ENCODE assay signal across 8 mouse cellular contexts in the genomic region with DNA sequence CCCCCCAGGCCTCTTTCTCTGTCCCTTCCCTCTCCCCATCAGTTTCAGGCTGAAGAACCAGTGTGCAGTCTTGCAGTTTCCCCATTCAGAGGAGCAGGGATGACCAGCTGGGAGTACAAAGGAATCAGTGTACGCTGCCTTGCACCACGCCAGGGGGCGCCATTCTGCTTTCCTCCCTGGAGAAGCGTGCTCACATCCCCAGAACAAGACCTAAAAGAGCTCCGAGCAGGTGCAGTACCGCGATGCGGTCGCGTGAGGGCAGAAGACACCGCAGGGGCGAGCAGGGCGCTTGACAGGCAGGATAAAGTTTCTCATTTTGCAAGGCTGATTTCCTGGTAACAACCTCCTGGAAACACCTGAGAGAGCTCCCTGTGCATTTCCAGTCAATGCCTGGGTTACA. TPM values are rescaled to one million over a fixed set of nuclear protein-coding genes. Genes with fewer than 3 reads are reported as not detected.
DNase-seq lines count a peak whose midpoint lies in the region; ATAC-seq lines count a peak whose summit lies in the region.

No protein-coding gene starts in this region.

- no peaks in the 10 kb centered on the region for H3K9me3 ChIP-seq in embryonic facial prominence, embryonic 11.5 days (replicated peaks; ENCODE audit: control insufficient read depth, low read length)
- no peaks in the 10 kb centered on the region for H3K9me3 ChIP-seq in midbrain, embryonic 14.5 days (ENCODE audit: control insufficient read depth, low read length)

- peak; percentile 88 for ATAC-seq in embryonic facial prominence, embryonic 11.5 days (replicated peaks; ENCODE audit: insufficient number of reproducible peaks, low FRiP score, low TSS enrichment, low read depth)
- ATAC-seq in granulocyte monocyte progenitor cell, adult 5-6 weeks (replicated peaks; ENCODE audit: poor library complexity, severe bottlenecking): peak; percentile 99
- no peak for ATAC-seq in midbrain, embryonic 14.5 days (ENCODE audit: low FRiP score, low TSS enrichment)

- H3K36me3 ChIP-seq in embryonic facial prominence, embryonic 11.5 days (replicated peaks; ENCODE audit: control insufficient read depth, insufficient read depth, low read depth, low read length): no peaks in the 10 kb centered on the region
- H3K36me3 ChIP-seq in midbrain, embryonic 14.5 days (ENCODE audit: control insufficient read depth, insufficient read depth, low read length): no peaks in the 10 kb centered on the region

- under 1% methylated on average over 13 of the region's 13 CpGs for WGBS in embryonic facial prominence, embryonic 11.5 days
- WGBS in midbrain, embryonic 14.5 days: 1% methylated on average over 13 of the region's 13 CpGs

- H3K27me3 ChIP-seq in embryonic facial prominence, embryonic 11.5 days (ENCODE audit: control insufficient read depth, insufficient read depth, low read length): no peaks in the 10 kb centered on the region
- no peaks in the 10 kb centered on the region for H3K27me3 ChIP-seq in midbrain, embryonic 14.5 days (ENCODE audit: control insufficient read depth, insufficient read depth, low read length)

- H3K27ac ChIP-seq in embryonic facial prominence, embryonic 11.5 days (replicated peaks; ENCODE audit: low read depth, low read length): no peak overlapping the region
- H3K27ac ChIP-seq in midbrain, embryonic 14.5 days (replicated peaks; ENCODE audit: low read depth, low read length): no peak overlapping the region

- no peak overlapping the region for H3K4me2 ChIP-seq in embryonic facial prominence, embryonic 11.5 days (ENCODE audit: low read depth, low read length)
- H3K4me2 ChIP-seq in midbrain, embryonic 14.5 days (ENCODE audit: low read length): no peak overlapping the region

- H3K4me1 ChIP-seq in embryonic facial prominence, embryonic 11.5 days (ENCODE audit: control insufficient read depth, insufficient read depth, low read length): no peaks in the 10 kb centered on the region
- no peaks in the 10 kb centered on the region for H3K4me1 ChIP-seq in midbrain, embryonic 14.5 days (ENCODE audit: control insufficient read depth, insufficient read depth, low read length)

- 0 out of 2 replicates have a peak overlapping the region, but pooled peaks have one; percentile 22 for H3K9ac ChIP-seq in embryonic facial prominence, embryonic 11.5 days (replicated peaks; ENCODE audit: low read length)
- no peak overlapping the region for H3K9ac ChIP-seq in midbrain, embryonic 14.5 days (replicated peaks; ENCODE audit: low read length)

- peak; percentile 95 for DNase-seq in 3T3-L1 (ENCODE audit: low read depth, low spot score)
- DNase-seq in adrenal gland, postnatal 14 days: peak; percentile 96
- DNase-seq in embryonic facial prominence, embryonic 11.5 days (ENCODE audit: low spot score): peak; percentile 93
- DNase-seq in kidney, adult 11 months: peak; percentile 89
- peak; percentile 98 for DNase-seq in left cerebral cortex, postnatal 4 days
- DNase-seq in midbrain, embryonic 14.5 days: peak; percentile 89
- DNase-seq in spleen, postnatal 14 days (ENCODE audit: low spot score in 2 of 2): peak; percentile 87 to 94

- intact Hi-C loops in left cerebral cortex, postnatal 4 days (cut with DNase I): loop anchor here (5.0 kb wide), 1 partner anchor 60 kb away; no protein-coding TSS in a partner anchor

- H3K4me3 ChIP-seq in embryonic facial prominence, embryonic 11.5 days (ENCODE audit: low read depth, low read length): no peak overlapping the region
- H3K4me3 ChIP-seq in midbrain, embryonic 14.5 days (replicated peaks; ENCODE audit: low read depth, low read length): no peak overlapping the region

RNA-seq across cellular contexts. Expression of a gene that starts 0.6 kb away (rescaled TPM):
- not detected in 2 replicates for total RNA-seq in adrenal gland, postnatal 14 days (2021)
- polyA plus RNA-seq in embryonic facial prominence, embryonic 11.5 days (2014; fragmentation: Nextera tagmentation; extraction: Ambion mirVana): not detected in 2 replicates
- total RNA-seq in granulocyte monocyte progenitor cell, adult 5-6 weeks (2014; fragmentation: Nextera tagmentation): not detected in 2 replicates
- total RNA-seq in granulocyte monocyte progenitor cell, adult 5-6 weeks (2017): not detected in 2 replicates
- total RNA-seq in left cerebral cortex, postnatal 4 days (2021): not detected
- not detected in 2 replicates for polyA plus RNA-seq in midbrain, embryonic 14.5 days (2014; fragmentation: Nextera tagmentation; extraction: Ambion mirVana)

RNA-seq across cellular contexts. Expression of a gene that starts 8.2 kb away (rescaled TPM):
- total RNA-seq in adrenal gland, postnatal 14 days (2021): 0.60 and 3.7 TPM in 2 replicates
- polyA plus RNA-seq in embryonic facial prominence, embryonic 11.5 days (2014; fragmentation: Nextera tagmentation; extraction: Ambion mirVana): 3.5 and 3.6 TPM in 2 replicates
- not detected in 2 replicates for total RNA-seq in granulocyte monocyte progenitor cell, adult 5-6 weeks (2014; fragmentation: Nextera tagmentation)
- total RNA-seq in granulocyte monocyte progenitor cell, adult 5-6 weeks (2017): 0.13 TPM in 1 of 2 replicates, not detected in the other
- not detected for total RNA-seq in left cerebral cortex, postnatal 4 days (2021)
- not detected in 2 replicates for polyA plus RNA-seq in midbrain, embryonic 14.5 days (2014; fragmentation: Nextera tagmentation; extraction: Ambion mirVana)

RNA-seq across cellular contexts. Expression of a gene that starts 25.0 kb away (rescaled TPM):
- total RNA-seq in adrenal gland, postnatal 14 days (2021): 24.5 and 28.5 TPM in 2 replicates
- 9.7 and 15.2 TPM in 2 replicates for polyA plus RNA-seq in embryonic facial prominence, embryonic 11.5 days (2014; fragmentation: Nextera tagmentation; extraction: Ambion mirVana)
- total RNA-seq in granulocyte monocyte progenitor cell, adult 5-6 weeks (2014; fragmentation: Nextera tagmentation): 1.7 and 3.9 TPM in 2 replicates
- total RNA-seq in granulocyte monocyte progenitor cell, adult 5-6 weeks (2017): 1.2 and 2.2 TPM in 2 replicates
- total RNA-seq in left cerebral cortex, postnatal 4 days (2021): 1 to 10 TPM; 6.4 to 7.2 TPM
- polyA plus RNA-seq in midbrain, embryonic 14.5 days (2014; fragmentation: Nextera tagmentation; extraction: Ambion mirVana): 6.0 and 6.3 TPM in 2 replicates

RNA-seq across cellular contexts. Expression of a gene that starts 39.6 kb away (rescaled TPM):
- not detected in 2 replicates for total RNA-seq in adrenal gland, postnatal 14 days (2021)
- polyA plus RNA-seq in embryonic facial prominence, embryonic 11.5 days (2014; fragmentation: Nextera tagmentation; extraction: Ambion mirVana): 16.9 and 20.5 TPM in 2 replicates
- total RNA-seq in granulocyte monocyte progenitor cell, adult 5-6 weeks (2014; fragmentation: Nextera tagmentation): not detected in 2 replicates
- total RNA-seq in granulocyte monocyte progenitor cell, adult 5-6 weeks (2017): not detected in 2 replicates
- under 1 TPM in 1 of 2 experiments, not detected in 1; 0.18 TPM for total RNA-seq in left cerebral cortex, postnatal 4 days (2021)
- polyA plus RNA-seq in midbrain, embryonic 14.5 days (2014; fragmentation: Nextera tagmentation; extraction: Ambion mirVana): not detected in 2 replicates
